Mouse (Mus musculus): ENCODE measurements around the gene Grin2a. TPM values are rescaled to one million over a fixed set of nuclear protein-coding genes. Genes with fewer than 3 reads are reported as not detected.
"Not testable (repeated sequence)": the region's sequence is repeated elsewhere in the genome, so short reads cannot be mapped to it uniquely, and the experiment has no call there.

Grin2a gene
- total RNA-seq, 1 experiment from 2014 or later, result not detected

DNA sequence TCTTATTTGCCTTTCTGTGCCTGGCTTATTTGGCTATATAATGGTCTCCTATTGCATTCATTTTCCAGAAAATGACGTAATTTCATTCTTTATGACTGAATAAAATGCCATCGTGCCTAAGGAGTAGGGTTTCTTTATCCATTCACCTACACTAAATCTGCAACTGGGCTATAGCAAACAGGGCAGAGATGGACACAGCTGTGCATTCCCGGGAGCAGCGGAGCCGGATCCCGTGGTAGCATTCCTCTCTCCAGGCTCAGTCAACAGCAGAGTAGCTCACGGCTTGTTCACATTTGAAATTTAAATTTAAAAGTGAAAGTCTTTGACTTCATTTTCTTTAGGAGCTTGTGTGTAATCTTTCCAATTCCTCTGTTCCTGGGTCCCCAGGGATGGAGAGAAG is 316.6 kb downstream of the Grin2a start:
- ATAC-seq (replicated peaks; ENCODE audit: low read depth, poor library complexity, severe bottlenecking), result no peak

DNA sequence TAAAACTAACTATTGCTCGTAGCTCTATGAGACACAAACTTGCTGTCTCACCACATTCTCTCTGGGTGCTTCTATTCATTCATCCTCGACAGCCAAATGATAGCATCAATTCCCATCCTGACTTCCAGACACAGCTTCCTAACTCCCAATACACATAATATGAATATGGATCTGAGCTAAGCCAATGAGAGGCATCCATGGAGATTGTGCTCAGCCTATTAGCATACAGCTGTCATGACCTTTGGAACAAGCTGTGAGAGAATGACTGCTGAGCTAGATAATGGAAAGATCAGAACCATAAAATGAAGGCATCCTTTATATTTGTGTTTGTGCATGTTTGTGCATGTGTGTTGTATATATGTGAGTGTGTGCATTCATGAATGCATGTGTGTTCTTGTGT is 323.0 kb downstream of the Grin2a start:
- ATAC-seq (replicated peaks; ENCODE audit: low read depth, poor library complexity, severe bottlenecking), result no peak

DNA sequence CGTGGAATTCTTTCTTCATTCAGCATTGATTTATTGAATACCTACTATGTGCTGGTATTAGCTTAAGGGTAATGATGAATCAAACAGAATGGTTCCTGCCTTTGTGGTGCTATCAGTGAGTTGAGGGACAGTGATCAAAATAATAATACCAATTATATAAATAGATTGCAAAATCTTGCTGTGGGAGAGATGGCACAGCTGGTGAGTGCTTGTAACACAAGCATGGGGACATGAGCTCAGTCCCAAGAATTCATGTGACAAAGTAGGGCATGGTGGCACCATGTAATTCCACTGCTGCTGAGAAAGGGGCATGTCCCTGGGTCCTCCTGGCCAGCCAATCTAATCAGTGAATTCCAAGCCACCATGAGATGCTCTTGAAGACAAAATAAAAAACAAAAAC is 324.1 kb downstream of the Grin2a start:
- no peak for ATAC-seq (replicated peaks; ENCODE audit: low read depth, poor library complexity, severe bottlenecking)

DNA sequence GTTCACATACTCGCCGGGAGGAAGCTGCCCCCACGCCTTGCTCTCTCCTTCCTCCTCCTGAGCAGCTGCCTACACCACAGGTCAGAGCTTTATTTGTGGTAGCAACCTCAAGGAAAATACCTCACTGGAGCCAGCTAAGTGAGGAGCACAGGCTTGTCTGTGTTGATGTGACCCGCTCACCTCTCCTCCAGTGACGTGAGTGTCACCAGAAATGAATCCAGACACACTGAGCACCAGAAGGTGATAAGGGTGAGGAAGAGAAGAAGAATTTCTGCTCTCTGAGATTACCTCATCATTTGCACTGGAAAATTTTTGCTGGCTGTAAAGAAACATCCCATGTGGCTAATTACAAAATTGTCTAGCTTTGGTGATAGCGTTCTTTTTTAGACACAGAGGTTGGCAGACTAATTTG is 324.6 kb downstream of the Grin2a start:
- no peak for ATAC-seq (replicated peaks; ENCODE audit: low read depth, poor library complexity, severe bottlenecking)

DNA sequence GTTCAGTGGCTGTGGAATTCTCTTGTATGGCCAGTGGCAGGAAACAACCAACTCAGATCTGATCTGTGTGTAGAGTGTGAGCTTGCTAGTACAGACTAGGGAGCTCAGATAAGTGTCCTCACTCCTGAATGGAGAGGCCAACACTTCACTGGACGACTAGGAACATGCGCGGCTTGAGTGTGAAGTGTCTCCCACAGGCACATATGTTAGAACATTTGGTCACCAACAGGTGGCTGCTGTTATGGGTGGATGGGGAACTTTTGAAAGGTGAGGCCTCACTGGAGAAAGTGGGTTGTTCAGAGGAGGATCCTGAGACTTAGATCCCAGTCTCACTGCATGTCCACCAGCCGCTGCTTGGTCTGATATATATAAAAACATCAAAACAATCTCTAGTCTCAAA is 329.5 kb downstream of the Grin2a start:
- no peak for ATAC-seq (replicated peaks; ENCODE audit: low read depth, poor library complexity, severe bottlenecking)

DNA sequence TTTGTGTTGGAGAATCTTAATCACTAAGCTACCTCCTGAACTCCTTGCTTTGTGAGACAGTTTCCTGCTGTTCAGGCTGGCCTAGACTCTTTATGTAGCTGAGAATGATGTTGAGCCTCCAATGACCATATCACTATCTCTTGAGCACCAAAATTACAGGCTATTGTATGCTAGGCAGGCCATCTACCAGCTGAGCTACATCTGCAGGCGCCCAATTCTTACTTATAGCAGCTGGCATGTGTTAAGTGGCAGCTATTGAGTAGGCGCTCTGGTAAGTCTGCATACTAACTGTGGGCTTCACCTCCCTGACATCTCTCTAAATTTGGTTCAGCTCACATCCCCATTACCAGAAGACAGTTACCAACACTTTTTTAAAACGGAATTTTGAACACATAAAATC is 331.3 kb downstream of the Grin2a start:
- no peak for ATAC-seq (replicated peaks; ENCODE audit: low read depth, poor library complexity, severe bottlenecking)

GRCm38 (mm10) chr16:9663508-9663907 is 331.9 kb downstream of the Grin2a start:
- no peak for ATAC-seq (replicated peaks; ENCODE audit: low read depth, poor library complexity, severe bottlenecking)

DNA sequence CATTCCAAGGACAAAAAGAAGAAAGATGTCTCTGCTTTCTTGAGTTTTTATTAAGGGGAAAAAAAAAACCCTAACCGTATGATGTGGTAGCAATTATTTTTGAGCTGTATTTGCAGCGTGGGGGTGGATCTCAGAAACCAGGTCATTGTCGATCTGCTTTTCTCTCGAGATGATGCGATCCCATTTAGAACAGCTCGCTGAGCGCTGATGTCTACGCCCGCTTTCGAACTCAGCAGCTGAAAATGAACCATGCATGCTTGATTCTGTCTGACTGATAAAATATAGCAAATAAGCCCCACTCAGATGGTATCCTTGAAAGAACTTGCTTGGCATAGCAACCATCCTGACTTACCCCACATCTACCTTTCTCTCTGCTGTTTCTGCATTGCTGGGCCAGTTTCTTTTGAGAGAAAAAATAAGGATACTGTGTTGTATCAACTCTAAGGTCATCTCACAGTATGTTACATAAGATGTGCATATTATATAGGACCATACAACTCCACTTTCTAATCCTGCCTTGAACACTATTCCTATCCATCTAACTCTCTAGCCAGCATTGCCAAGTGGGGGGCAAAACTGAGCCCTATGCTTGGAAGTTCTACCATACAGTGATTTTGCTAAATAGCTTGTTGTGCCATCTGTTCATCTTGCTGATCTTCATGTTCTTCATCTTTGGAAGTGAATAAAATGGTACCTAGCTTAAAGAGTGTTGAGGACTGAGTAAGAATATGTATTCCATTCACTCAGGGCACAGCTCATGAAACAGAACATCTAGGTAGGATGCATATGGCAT is 369.5 kb downstream of the Grin2a start:
- no peak for ATAC-seq (replicated peaks; ENCODE audit: low read depth, poor library complexity, severe bottlenecking)

- ATAC-seq (replicated peaks; ENCODE audit: low read depth, poor library complexity, severe bottlenecking), result no peak
These were observed 371.0 kb downstream of the Grin2a start for GRCm38 (mm10) chr16:9624346-9624745.

- ATAC-seq (replicated peaks; ENCODE audit: low read depth, poor library complexity, severe bottlenecking), result no peak
These were observed 377.2 kb downstream of the Grin2a start for GRCm38 (mm10) chr16:9618206-9618605.

DNA sequence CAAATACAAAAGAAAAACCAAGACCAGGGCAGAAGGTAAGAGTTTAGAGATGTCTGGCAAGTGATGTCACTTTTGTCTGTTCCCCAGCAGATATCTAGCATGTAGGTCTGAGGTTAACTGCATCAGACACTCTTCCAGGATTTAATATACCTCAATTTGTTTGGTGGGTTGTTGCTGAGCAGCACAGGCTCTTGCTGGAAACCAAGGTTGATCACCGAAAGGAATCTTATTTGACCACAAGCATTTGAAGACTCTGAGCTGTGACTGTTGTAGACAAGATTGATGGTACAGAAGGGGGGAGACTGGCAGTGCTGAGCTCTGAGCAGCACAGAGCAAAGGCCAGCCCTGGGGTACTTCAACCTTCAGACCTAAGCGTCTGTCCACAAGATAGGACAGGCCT is 378.1 kb downstream of the Grin2a start:
- ATAC-seq (replicated peaks; ENCODE audit: low read depth, poor library complexity, severe bottlenecking), result no peak

GRCm38 (mm10) chr16:9616807-9617206 is 378.6 kb downstream of the Grin2a start:
- no peak for ATAC-seq (replicated peaks; ENCODE audit: low read depth, poor library complexity, severe bottlenecking)

- not testable (repeated sequence) for ATAC-seq (replicated peaks; ENCODE audit: low read depth, poor library complexity, severe bottlenecking)
These were observed 382.8 kb downstream of the Grin2a start for GRCm38 (mm10) chr16:9612596-9612995.

- ATAC-seq (replicated peaks; ENCODE audit: low read depth, poor library complexity, severe bottlenecking), result no peak
These were observed 387.9 kb downstream of the Grin2a start for GRCm38 (mm10) chr16:9607432-9607831.

- ATAC-seq (replicated peaks; ENCODE audit: low read depth, poor library complexity, severe bottlenecking), result no peak
These were observed 391.4 kb downstream of the Grin2a start for GRCm38 (mm10) chr16:9603983-9604382.

DNA sequence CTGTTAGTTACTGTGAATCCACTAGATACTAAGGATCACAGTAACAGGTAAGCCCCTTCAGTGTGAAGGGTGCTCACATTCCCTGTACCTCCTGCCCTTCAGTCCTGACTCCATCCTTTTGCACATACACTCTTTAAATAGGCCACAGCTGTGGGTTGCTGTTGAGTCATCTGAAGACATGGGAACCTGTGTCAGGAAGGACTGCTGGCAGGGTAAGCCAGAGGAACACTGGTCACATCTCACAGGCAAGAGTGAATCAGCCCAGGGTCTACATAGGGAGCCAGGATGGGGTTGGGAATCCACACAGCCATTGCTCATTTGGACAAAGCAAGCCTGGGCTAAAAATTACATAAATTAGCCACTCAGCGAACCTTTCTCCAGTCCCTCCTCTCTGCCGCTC is 392.8 kb downstream of the Grin2a start:
- ATAC-seq (replicated peaks; ENCODE audit: low read depth, poor library complexity, severe bottlenecking), result no peak

GRCm38 (mm10) chr16:9589176-9589575 is 406.2 kb downstream of the Grin2a start:
- no peak for ATAC-seq (replicated peaks; ENCODE audit: low read depth, poor library complexity, severe bottlenecking)

DNA sequence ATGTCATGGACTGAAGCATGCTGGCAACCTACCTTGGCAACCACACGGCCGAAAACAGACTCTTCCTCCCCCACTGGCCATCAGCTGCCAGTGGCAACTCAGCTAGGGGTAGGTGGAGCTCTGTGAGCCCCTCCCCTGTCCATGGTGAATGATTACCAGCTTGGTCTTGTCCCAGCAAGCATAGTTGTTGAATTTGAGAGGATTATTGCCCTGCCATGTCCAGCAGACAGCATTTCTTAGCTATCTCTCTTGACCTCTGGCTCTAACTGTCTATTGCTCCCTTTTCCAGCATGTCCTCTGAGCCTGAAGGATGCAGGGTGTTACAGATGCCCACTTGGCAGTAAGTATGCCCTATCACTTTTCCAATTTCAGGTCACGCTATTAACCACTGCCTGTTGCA is 406.9 kb downstream of the Grin2a start:
- no peak for ATAC-seq (replicated peaks; ENCODE audit: low read depth, poor library complexity, severe bottlenecking)

DNA sequence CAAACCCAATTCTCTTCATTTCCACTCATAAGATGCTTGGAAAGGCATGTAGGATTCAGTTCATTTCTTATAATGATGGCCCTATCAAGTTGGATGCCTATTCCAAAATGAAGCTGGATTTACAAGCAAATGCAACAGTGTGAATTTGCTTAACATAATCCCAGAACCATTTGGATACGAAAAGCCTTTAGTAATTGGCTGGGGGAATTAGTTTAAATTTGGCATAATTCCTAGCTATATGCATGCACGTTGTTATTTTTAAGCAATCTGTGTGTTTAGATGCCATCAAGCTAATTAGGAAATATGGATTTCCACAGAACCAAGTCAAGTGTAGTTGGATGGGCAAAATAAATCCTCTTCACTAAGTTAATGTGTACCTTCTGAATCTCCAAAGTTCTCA is 411.4 kb downstream of the Grin2a start:
- no peak for ATAC-seq (replicated peaks; ENCODE audit: low read depth, poor library complexity, severe bottlenecking)

DNA sequence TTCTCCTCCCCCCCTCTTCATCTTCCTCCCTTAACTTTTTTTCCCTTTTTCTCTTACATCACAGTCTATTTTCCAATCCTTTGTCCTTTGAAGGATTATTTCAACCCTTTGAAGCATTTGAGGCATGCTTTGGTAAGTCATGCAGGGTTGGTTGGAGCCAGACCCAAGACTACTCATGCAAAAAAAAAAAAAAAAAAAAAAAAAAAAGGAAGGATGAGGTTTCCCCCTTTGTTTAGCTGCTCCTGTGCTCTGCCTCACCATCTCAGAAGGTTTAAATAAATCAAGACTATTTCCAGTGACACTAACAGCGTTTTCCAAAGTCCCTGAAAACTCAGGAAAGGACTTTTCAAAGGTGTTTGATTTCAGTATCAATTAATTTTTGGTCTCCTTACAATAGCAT is 423.6 kb downstream of the Grin2a start:
- ATAC-seq (replicated peaks; ENCODE audit: low read depth, poor library complexity, severe bottlenecking), result no peak

- ATAC-seq (replicated peaks; ENCODE audit: low read depth, poor library complexity, severe bottlenecking), result no peak
These were observed 428.1 kb downstream of the Grin2a start for GRCm38 (mm10) chr16:9567286-9567685.

GRCm38 (mm10) chr16:9561816-9562215 is 433.5 kb downstream of the Grin2a start:
- ATAC-seq (replicated peaks; ENCODE audit: low read depth, poor library complexity, severe bottlenecking), result no peak

Data from common myeloid progenitor, adult 5-6 weeks (primary cell).